Mouse (Mus musculus): ENCODE data around the gene Nlrc5.

DNA sequence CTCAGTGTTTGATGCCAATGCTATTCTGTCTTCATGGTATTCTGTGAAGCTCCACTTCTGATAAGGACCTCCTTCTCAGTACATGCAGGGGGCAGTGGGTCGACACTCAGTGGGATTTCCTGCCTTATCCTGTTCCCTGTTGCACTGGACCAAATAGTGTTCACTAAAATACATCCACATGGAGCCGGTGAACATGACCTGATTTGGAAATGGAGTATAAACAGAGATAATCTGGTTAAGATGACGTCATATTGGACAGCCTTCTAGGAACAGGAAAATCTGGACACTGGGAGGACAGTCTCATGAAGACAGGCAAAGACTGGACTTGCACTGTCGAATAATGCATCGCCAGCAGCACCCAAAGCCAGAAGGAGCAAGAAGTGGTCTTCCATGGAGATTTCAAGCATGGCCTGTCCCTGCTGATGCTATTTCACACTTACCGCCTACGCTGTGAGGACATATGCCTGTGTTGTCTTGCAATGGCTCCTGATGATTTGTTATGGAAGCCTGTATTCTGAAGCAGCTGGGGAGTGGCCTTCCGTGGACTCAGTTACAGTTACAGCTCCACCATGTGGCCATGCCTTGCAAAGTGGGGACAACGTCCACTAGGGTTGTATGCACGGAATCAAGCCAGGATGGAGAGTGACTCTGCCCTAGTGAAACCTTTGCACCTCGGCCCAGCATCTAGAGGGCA, 37.0 kb upstream of the Nlrc5 start:
- no peak for TF ChIP-seq GATA1 (IDR thresholded peaks at IDR 0.05; ENCODE audit: borderline replicate concordance, low read length)
- TF ChIP-seq FLI1 (IDR thresholded peaks at IDR 0.05; ENCODE audit: low read length), result no peak

Data from megakaryocyte, embryonic 14.5 days (primary cell).